Mouse (Mus musculus) embryonic facial prominence, embryonic 10.5 days (tissue): ENCODE results near the gene Brip1. TPM values are rescaled to one million over a fixed set of nuclear protein-coding genes. Genes with fewer than 3 reads are reported as not detected.

Experiments
- DNase-seq: peaks from one replicate; pipeline ENCODE4 v3.0.0-alpha.2; 2017; ENCODE audit warnings: low spot score
- H3K27ac ChIP-seq: fragments of 300-500 bp; sonication (generic); replicated peaks from 2 replicates; pipeline ENCODE4 v1.5.1; 2016; ENCODE audit warnings: mild to moderate bottlenecking
- H3K27me3 ChIP-seq: fragments of 300-500 bp; sonication (generic); replicated peaks from 2 replicates; pipeline ENCODE4 v1.6.1; 2016; ENCODE audit warnings: low read depth, mild to moderate bottlenecking; ENCODE audit not compliant: poor library complexity, severe bottlenecking
- H3K36me3 ChIP-seq: fragments of 300-500 bp; sonication (generic); replicated peaks from 2 replicates; pipeline ENCODE4 v1.6.1; 2016; ENCODE audit warnings: mild to moderate bottlenecking, moderate library complexity
- H3K4me1 ChIP-seq: fragments of 300-500 bp; sonication (generic); 2 replicates; pipeline ENCODE4 v1.6.1; 2016
- H3K4me3 ChIP-seq: fragments of 300-500 bp; sonication (generic); 2 replicates; pipeline ENCODE4 v1.5.1; 2016; ENCODE audit warnings: mild to moderate bottlenecking, moderate library complexity
- H3K9me3 ChIP-seq: fragments of 300-500 bp; sonication (generic); 2 replicates; pipeline ENCODE4 v1.6.1; 2016; ENCODE audit warnings: mild to moderate bottlenecking
- WGBS: fragments of 180-500 bp; shearing (Covaris S2); methylation state at CpG from one replicate; pipeline ENCODE4 v1.1.7; 2016; 5-methylcytosine and 5-hydroxymethylcytosine counted together
- polyA plus RNA-seq: library from polyadenylated mRNA; unstranded; fragments of >200 nt; fragmentation: Nextera tagmentation; extraction: Ambion mirVana; gene quantifications from 2 replicates; pipeline ENCODE4 v1.2.1, GENCODE M21; 2016

Gene Brip1
- polyA plus RNA-seq, 1 experiment from 2014 or later, result 11.7 TPM

- WGBS, result 79% methylated on average over 10 of the region's 10 CpGs
- H3K4me3 ChIP-seq, result no peak overlapping the region
- no peaks in the 10 kb centered on the region for H3K4me1 ChIP-seq
- no peaks in the 10 kb centered on the region for H3K27me3 ChIP-seq
- no peak for DNase-seq
- no peaks in the 10 kb centered on the region for H3K9me3 ChIP-seq
- no peaks in the 10 kb centered on the region for H3K36me3 ChIP-seq
- H3K27ac ChIP-seq, result no peak overlapping the region
Observed at GRCm38 (mm10) chr11:86008211-86008905, 192.6 kb downstream of the Brip1 start.

Other genes starting within 250 kb of the Brip1 start
- gene Ints2, start 56.4 kb upstream of the Brip1 start, polyA plus RNA-seq, result 55.4 and 61.5 TPM in 2 replicates
- 7.2 and 9.3 TPM in 2 replicates for gene Med13, start 156.4 kb upstream of the Brip1 start, polyA plus RNA-seq